Comparison of ENCODE assay signal across 20 mouse cellular contexts in genomic region chr8:122766189-122766588, GRCm38 (mm10). TPM values are rescaled to one million over a fixed set of nuclear protein-coding genes. Genes with fewer than 3 reads are reported as not detected.
DNase-seq lines count a peak whose midpoint lies in the region; ATAC-seq lines count a peak whose summit lies in the region.
"Had no signal": no experiment of that assay in that cellular context is flagged by ENCODE, and none has a peak within 500 bp of the region (broad histone marks: within the 10 kb centered on the region; RNA-seq: fewer than 3 reads in every experiment).

No protein-coding gene starts in this region.

- WGBS in intestine, embryonic 15.5 days, result 32% methylated on average over 5 of the region's 5 CpGs
- WGBS in large intestine, adult 2 months, result 10% methylated on average over 5 of the region's 5 CpGs
- WGBS in forebrain, embryonic 12.5 days, result 84% methylated on average over 5 of the region's 5 CpGs
- WGBS in forebrain, embryonic 13.5 days, result 79% methylated on average over 5 of the region's 5 CpGs

- DNase-seq in large intestine, adult 2 months (ENCODE audit: low read depth, low spot score), result peak; percentile 45
- DNase-seq in thymus, adult 18-20 months, result peak; percentile 45 to 70
- peak; percentile 49 to 74 for DNase-seq in thymus, postnatal 36 days
- DNase-seq: cerebellum, adult 18-20 months; gastrocnemius, postnatal 10 days; heart, postnatal 10 days; kidney, adult 18-20 months; lung, adult 18-20 months; lung, postnatal 10 days; right cerebral cortex, postnatal 14 days had no signal

- no peaks in the 10 kb centered on the region for H3K36me3 ChIP-seq in intestine, embryonic 15.5 days
- no peaks in the 10 kb centered on the region for H3K36me3 ChIP-seq in forebrain, embryonic 12.5 days (replicated peaks)
- H3K36me3 ChIP-seq in forebrain, embryonic 13.5 days (ENCODE audit: poor library complexity, severe bottlenecking), result no peaks in the 10 kb centered on the region
- H3K36me3 ChIP-seq: forebrain, embryonic 15.5 days; hindbrain, embryonic 10.5 days; limb, embryonic 13.5 days had no signal

- no peaks in the 10 kb centered on the region for H3K4me1 ChIP-seq in intestine, embryonic 15.5 days (replicated peaks)
- peaks cover 4% of the 10 kb centered on the region; the same call in 1 of the 2 replicates for H3K4me1 ChIP-seq in forebrain, embryonic 12.5 days
- H3K4me1 ChIP-seq in forebrain, embryonic 13.5 days, result peaks cover 15% of the 10 kb centered on the region
- H3K4me1 ChIP-seq: limb, embryonic 13.5 days had no signal

- peaks cover 19% of the 10 kb centered on the region; the same call in 1 of the 2 replicates for H3K27me3 ChIP-seq in intestine, embryonic 15.5 days (replicated peaks)
- peaks cover 28% of the 10 kb centered on the region for H3K27me3 ChIP-seq in forebrain, embryonic 12.5 days
- H3K27me3 ChIP-seq in forebrain, embryonic 13.5 days, result peaks cover 9% of the 10 kb centered on the region; the same call in 1 of the 2 replicates
- H3K27me3 ChIP-seq: forebrain, embryonic 15.5 days had no signal

- no peak overlapping the region for H3K27ac ChIP-seq in intestine, embryonic 15.5 days
- H3K27ac ChIP-seq in forebrain, embryonic 12.5 days, result no peak overlapping the region
- H3K27ac ChIP-seq in forebrain, embryonic 13.5 days, result no peak overlapping the region
- H3K27ac ChIP-seq: forebrain, embryonic 15.5 days; hindbrain, embryonic 10.5 days; kidney, postnatal 0 days; limb, embryonic 13.5 days had no signal

- no peak overlapping the region for H3K4me3 ChIP-seq in intestine, embryonic 15.5 days (replicated peaks)
- no peak overlapping the region for H3K4me3 ChIP-seq in forebrain, embryonic 12.5 days (replicated peaks)
- no peak overlapping the region for H3K4me3 ChIP-seq in forebrain, embryonic 13.5 days
- H3K4me3 ChIP-seq: forebrain, embryonic 15.5 days; hindbrain, embryonic 10.5 days; limb, embryonic 13.5 days had no signal

- no peak overlapping the region for H3K9ac ChIP-seq in intestine, embryonic 15.5 days
- H3K9ac ChIP-seq in forebrain, embryonic 12.5 days, result no peak overlapping the region
- no peak overlapping the region for H3K9ac ChIP-seq in forebrain, embryonic 13.5 days
- H3K9ac ChIP-seq: forebrain, embryonic 15.5 days; limb, embryonic 13.5 days had no signal

- peak; percentile 49; the same call in 1 of the 2 replicates for ATAC-seq in intestine, embryonic 15.5 days
- ATAC-seq in forebrain, embryonic 12.5 days (ENCODE audit: low FRiP score), result no peak
- no peak for ATAC-seq in megakaryocyte progenitor cell, adult 5-6 weeks (replicated peaks; ENCODE audit: poor library complexity)
- no peak for ATAC-seq in forebrain, embryonic 13.5 days
- ATAC-seq: forebrain, embryonic 15.5 days; hindbrain, embryonic 16.5 days had no signal

- no peaks in the 10 kb centered on the region for H3K9me3 ChIP-seq in intestine, embryonic 15.5 days
- no peaks in the 10 kb centered on the region for H3K9me3 ChIP-seq in forebrain, embryonic 12.5 days
- H3K9me3 ChIP-seq in forebrain, embryonic 13.5 days (replicated peaks), result no peaks in the 10 kb centered on the region
- H3K9me3 ChIP-seq: forebrain, embryonic 15.5 days; hindbrain, embryonic 10.5 days; limb, embryonic 13.5 days had no signal

- no peak overlapping the region for H3K4me2 ChIP-seq in intestine, embryonic 15.5 days (replicated peaks)
- H3K4me2 ChIP-seq in forebrain, embryonic 12.5 days, result no peak overlapping the region
- no peak overlapping the region for H3K4me2 ChIP-seq in forebrain, embryonic 13.5 days
- H3K4me2 ChIP-seq: forebrain, embryonic 15.5 days; heart, embryonic 11.5 days; limb, embryonic 13.5 days had no signal

RNA-seq across cellular contexts. Expression of gene Acsf3, which starts 9.1 kb away (rescaled TPM):
- polyA plus RNA-seq in intestine, embryonic 15.5 days (2015; fragmentation: Nextera tagmentation; extraction: Ambion mirVana), result 21.8 and 24.6 TPM in 2 replicates
- 30.5 and 34.6 TPM in 2 replicates for polyA plus RNA-seq in large intestine, adult 2 months (2012; rRNA removed)
- 16.1 and 17.3 TPM in 2 replicates for polyA plus RNA-seq in forebrain, embryonic 12.5 days (2016; fragmentation: Nextera tagmentation; extraction: Ambion mirVana)
- total RNA-seq in megakaryocyte progenitor cell, adult 5-6 weeks (2015), result 4.5 and 5.5 TPM in 2 replicates
- total RNA-seq in megakaryocyte progenitor cell, adult 5-6 weeks (2017), result 5.7 and 6.6 TPM in 2 replicates
- 15.4 and 17.4 TPM in 2 replicates for polyA plus RNA-seq in forebrain, embryonic 13.5 days (2015; fragmentation: Nextera tagmentation; extraction: Ambion mirVana)
